Mouse (Mus musculus) testis, adult 2 months (tissue): Measurements from ENCODE around the gene Carmil1. TPM values are rescaled to one million over a fixed set of nuclear protein-coding genes. Genes with fewer than 3 reads are reported as not detected.

ENCODE experiments used
- H3K27ac ChIP-seq: fragments of 200-500 bp; 2 replicates; pipeline ENCODE4 v1.5.1; 2012; ENCODE audit warnings: low read depth, low read length; ENCODE audit not compliant: control insufficient read depth, insufficient read depth
- H3K27me3 ChIP-seq: fragments of 200-500 bp; 2 replicates; pipeline ENCODE4 v1.6.1; 2012; ENCODE audit warnings: mild to moderate bottlenecking, low read length, moderate library complexity; ENCODE audit not compliant: control insufficient read depth, insufficient read depth
- H3K36me3 ChIP-seq: fragments of 200-500 bp; 2 replicates; pipeline ENCODE4 v1.6.1; 2012; ENCODE audit warnings: mild to moderate bottlenecking, low read length; ENCODE audit not compliant: control insufficient read depth, insufficient read depth
- H3K4me1 ChIP-seq: fragments of 200-500 bp; 2 replicates; pipeline ENCODE4 v1.6.1; 2012; ENCODE audit warnings: low read length; ENCODE audit not compliant: control insufficient read depth, insufficient read depth
- H3K4me3 ChIP-seq: fragments of 200-500 bp; 2 replicates; pipeline ENCODE4 v1.5.1; 2012; ENCODE audit warnings: low read depth, mild to moderate bottlenecking, low read length, moderate library complexity, mixed read lengths; ENCODE audit not compliant: control insufficient read depth
- CTCF ChIP-seq: fragments of 200-500 bp; IDR thresholded peaks from 2 replicates; pipeline ENCODE4 v1.5.1; 2012; ENCODE audit warnings: low read depth, mild to moderate bottlenecking, inconsistent platforms, low read length, moderate library complexity; ENCODE audit not compliant: control insufficient read depth, insufficient read depth, insufficient replicate concordance
- POLR2A ChIP-seq: fragments of 200-500 bp; IDR thresholded peaks from 2 replicates; pipeline ENCODE4 v1.6.1; 2012; ENCODE audit warnings: low read depth, mild to moderate bottlenecking, inconsistent platforms, low read length, moderate library complexity; ENCODE audit not compliant: control insufficient read depth
- polyA plus RNA-seq: library from polyadenylated mRNA; depleted of rRNA; stranded (reverse); fragments of >200 nt; gene quantifications from 2 replicates; pipeline ENCODE4 v1.2.3, GENCODE M21; 2012

The Carmil1 gene
- polyA plus RNA-seq, 1 experiment = 32.8 TPM

DNA sequence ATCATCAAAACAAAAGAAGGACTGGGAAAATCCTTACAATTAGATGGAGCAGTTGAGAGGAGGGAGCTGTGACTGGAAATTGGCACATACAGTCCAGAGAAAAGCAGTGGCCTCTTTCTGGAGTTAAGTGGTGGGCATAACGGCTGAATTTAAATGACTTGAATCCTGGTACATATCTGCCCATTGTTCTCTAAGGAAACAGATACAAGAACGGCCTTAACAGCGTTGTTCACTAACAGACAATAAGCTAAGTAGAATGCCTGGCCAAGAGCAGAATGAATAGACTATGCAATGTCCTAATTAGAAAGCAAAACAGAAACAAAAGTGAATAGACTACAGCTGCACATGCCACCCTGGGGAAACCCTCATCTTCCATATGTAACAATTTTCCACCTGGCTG is 133.6 kb downstream of the Carmil1 start:
- Histone ChIP-seq H3K4me3 (no peak overlapping the region), H3K27ac (no peak overlapping the region), H3K36me3 (no peaks in the 10 kb centered on the region), H3K27me3 (no peaks in the 10 kb centered on the region), H3K4me1 (no peaks in the 10 kb centered on the region; the same call in 1 of the 2 replicates)
- TF ChIP-seq CTCF = no peak
- TF ChIP-seq POLR2A = no peak

DNA sequence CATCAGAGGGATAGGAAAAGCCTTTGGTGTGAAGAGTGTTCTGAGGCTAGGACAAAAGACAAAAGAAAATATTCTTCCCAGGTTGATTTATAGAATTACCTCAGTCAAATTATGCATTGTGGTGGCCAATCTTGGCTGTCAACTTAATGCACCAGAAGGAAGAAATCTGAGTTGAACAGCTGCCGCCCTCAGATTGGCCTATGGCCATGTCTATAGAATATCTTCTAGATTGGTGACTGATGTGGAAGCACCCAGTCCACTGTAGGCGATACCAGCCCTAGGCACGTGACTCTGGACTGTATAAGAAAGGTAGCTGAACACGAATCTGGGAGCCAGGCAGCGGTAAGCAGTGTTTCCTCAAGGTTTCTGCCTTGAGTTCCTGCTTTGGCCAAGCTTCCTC is 134.1 kb downstream of the Carmil1 start:
- no peak overlapping the region for H3K4me3 ChIP-seq
- H3K27me3 ChIP-seq = no peaks in the 10 kb centered on the region
- no peak overlapping the region for H3K27ac ChIP-seq
- no peaks in the 10 kb centered on the region for H3K36me3 ChIP-seq
- no peak for TF ChIP-seq CTCF
- TF ChIP-seq POLR2A = no peak
- no peaks in the 10 kb centered on the region for H3K4me1 ChIP-seq

DNA sequence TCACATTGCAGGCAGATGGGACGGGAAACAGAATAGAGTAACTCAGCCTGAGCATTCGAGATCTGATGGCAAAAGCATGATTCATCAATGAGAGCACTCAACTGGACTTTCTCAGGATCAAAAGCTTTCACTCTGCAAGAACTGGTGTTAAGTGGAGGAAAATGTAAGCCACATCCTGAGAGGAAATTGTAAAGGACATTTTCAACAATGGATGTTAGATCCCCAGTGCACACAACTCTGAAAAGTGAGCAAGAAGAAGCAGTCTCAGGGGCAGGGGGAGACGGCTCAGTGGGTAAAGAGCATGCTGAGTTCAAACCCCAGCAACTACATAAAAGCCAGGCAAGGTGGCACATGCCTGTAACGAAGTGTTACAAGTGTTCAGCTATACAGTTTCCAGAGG is 135.7 kb downstream of the Carmil1 start:
- TF ChIP-seq CTCF (no peak), POLR2A (no peak)
- Histone ChIP-seq H3K27me3 (no peaks in the 10 kb centered on the region), H3K4me1 (no peaks in the 10 kb centered on the region), H3K4me3 (no peak overlapping the region), H3K36me3 (no peaks in the 10 kb centered on the region), H3K27ac (no peak overlapping the region)

DNA sequence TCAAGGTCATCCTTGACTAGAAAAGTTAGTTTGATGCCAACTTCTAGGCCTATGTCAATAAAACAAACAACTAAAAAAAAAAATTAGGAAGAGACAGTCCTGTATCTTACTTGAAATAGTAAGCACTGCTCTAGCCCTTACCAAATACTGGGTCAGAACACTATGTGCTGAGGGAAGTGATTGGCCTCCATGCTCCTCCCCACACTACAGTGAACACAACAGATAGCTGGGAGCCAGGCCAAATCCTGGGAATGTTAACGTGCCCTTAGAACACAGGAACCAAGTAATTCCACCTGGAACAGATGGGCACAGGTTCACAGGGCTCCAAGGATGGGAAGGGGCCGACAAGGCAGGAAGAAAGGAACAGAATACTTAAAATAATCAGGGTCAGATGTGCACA is 136.5 kb downstream of the Carmil1 start:
- TF ChIP-seq POLR2A (no peak), CTCF (no peak)
- H3K27me3 ChIP-seq = no peaks in the 10 kb centered on the region
- H3K27ac ChIP-seq = no peak overlapping the region
- H3K4me3 ChIP-seq = no peak overlapping the region
- H3K4me1 ChIP-seq = no peaks in the 10 kb centered on the region
- no peaks in the 10 kb centered on the region for H3K36me3 ChIP-seq

DNA sequence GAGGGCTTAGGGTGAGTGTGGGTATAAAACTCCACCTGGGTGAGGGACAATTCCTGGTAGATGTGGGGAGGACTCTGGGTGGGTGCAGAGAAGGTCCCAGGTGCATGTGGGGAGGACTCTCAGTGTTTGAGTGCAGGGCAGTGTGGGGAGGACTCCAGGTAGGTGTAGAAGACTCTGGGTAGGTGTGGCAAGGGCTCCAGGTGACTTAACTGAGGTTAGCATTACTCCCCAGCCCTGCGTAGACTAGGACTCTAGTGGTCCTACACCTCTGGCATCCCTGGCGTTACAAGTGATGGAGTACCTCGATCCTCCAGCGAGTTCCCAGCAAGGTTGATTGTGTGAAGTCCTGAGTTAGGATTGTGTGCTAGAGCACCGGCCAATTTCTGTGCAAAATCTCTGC is 143.8 kb downstream of the Carmil1 start:
- Histone ChIP-seq H3K4me1 (no peaks in the 10 kb centered on the region), H3K27ac (no peak overlapping the region), H3K36me3 (no peaks in the 10 kb centered on the region), H3K4me3 (no peak overlapping the region), H3K27me3 (no peaks in the 10 kb centered on the region)
- TF ChIP-seq POLR2A (no peak), CTCF (no peak)

DNA sequence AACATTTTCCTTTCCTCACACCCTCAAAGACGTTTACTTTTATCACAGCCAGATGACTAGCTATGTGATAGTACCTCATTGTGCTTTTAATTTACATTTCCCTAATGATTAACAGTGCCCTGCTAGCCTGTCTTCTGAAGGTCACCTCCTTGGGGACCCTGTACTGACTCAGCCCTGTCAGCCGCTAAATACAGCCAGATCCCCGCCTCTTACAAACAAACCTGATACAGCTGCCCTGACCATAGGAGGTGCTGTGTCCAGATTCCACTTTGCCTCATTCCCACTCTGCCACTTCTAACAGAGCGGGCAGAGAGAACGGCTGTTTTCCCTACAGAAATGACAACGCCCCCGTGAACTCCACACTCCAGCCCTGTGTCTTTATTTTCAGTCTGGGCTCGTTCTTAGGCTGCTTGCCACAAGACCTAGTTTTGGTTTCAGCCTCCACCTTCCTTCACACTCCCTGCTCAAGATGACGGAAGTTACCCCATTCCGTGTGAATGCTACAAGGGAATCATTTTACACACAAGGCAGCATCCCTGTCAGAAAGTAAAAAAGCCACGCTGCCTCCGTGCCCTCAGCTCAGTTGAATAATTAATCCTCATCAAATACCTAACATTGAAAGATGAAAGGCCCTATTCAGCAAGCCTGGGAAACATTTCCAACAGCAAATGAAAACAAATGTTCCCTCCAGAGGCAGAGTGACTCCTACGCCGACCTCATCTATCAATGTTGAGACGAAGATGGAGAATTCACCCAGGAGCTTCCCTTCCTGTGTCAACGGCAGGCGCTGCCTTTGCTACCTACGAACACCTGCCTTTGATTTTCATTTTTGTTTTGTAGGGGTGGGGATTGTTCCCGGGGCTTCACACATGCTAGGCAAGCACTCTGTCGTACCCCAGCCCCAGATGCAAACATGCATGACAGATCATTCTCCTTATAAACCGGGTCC is 145.0 kb downstream of the Carmil1 start:
- H3K27me3 ChIP-seq = no peaks in the 10 kb centered on the region
- TF ChIP-seq CTCF (no peak), POLR2A (no peak)
- H3K4me3 ChIP-seq = no peak overlapping the region
- H3K27ac ChIP-seq = no peak overlapping the region
- no peaks in the 10 kb centered on the region for H3K4me1 ChIP-seq
- H3K36me3 ChIP-seq = no peaks in the 10 kb centered on the region

DNA sequence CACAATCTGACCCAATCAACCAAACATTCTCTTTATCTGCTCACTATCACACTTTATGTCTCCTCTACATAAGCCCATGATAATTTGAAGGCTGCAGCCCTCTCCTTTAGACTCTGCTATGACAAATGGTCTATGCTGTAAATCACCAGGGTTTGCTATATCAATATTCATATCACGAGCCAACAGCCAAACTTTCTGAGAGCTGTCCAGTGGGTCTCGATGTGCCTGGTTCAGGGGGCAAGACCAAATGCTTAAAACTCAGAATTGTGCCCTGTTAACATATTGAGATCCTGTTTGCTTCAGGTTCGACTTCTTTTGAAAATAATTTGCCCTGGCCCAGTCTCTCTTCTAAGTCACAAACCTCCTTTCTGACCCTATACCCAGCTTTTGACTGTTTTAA is 147.7 kb downstream of the Carmil1 start:
- H3K27me3 ChIP-seq = no peaks in the 10 kb centered on the region
- H3K36me3 ChIP-seq = no peaks in the 10 kb centered on the region
- TF ChIP-seq CTCF = no peak
- H3K4me3 ChIP-seq = no peak overlapping the region
- H3K27ac ChIP-seq = no peak overlapping the region
- H3K4me1 ChIP-seq = no peaks in the 10 kb centered on the region
